Mouse (Mus musculus): ENCODE data around the gene Heatr6. TPM values are rescaled to one million over a fixed set of nuclear protein-coding genes. Genes with fewer than 3 reads are reported as not detected.

The Heatr6 gene
- total and polyA plus RNA-seq, 2 experiments from 2014 or later: 8.9 to 15.1 TPM

GRCm38 (mm10) chr11:83774324-83774723 lies 20.8 kb downstream of the Heatr6 start:
- peaks cover 94% of the 10 kb centered on the region for H3K36me3 ChIP-seq (replicated peaks; ENCODE audit: control insufficient read depth, insufficient read depth, low read length)
- H3K4me3 ChIP-seq (ENCODE audit: low read depth, low read length): no peak overlapping the region
- 89% methylated on average over 11 of the region's 11 CpGs for WGBS
- DNase-seq (ENCODE audit: low spot score) (no peak), ATAC-seq (ENCODE audit: insufficient read depth, low read depth) (no peak)
- H3K4me1 ChIP-seq (ENCODE audit: control insufficient read depth, insufficient read depth): no peaks in the 10 kb centered on the region
- H3K4me2 ChIP-seq (ENCODE audit: low read depth, low read length): no peak overlapping the region
- H3K9ac ChIP-seq (replicated peaks; ENCODE audit: low read depth, low read length): no peak overlapping the region
- no peak overlapping the region for H3K27ac ChIP-seq (ENCODE audit: low read depth)
- TF ChIP-seq EP300 (IDR thresholded peaks at IDR 0.05; ENCODE audit: low read depth): no peak
- TF ChIP-seq CTCF (IDR thresholded peaks at IDR 0.05; ENCODE audit: low read depth): no peak
- no peaks in the 10 kb centered on the region for H3K9me3 ChIP-seq (replicated peaks; ENCODE audit: control insufficient read depth, low read length)
- no peaks in the 10 kb centered on the region for H3K27me3 ChIP-seq (ENCODE audit: control insufficient read depth, insufficient read depth, low read length)

GRCm38 (mm10) chr11:83776798-83777197 lies 23.3 kb downstream of the Heatr6 start:
- Histone ChIP-seq H3K36me3 (replicated peaks; ENCODE audit: control insufficient read depth, insufficient read depth, low read length) (peaks cover 94% of the 10 kb centered on the region), H3K27ac (ENCODE audit: low read depth) (no peak overlapping the region), H3K9ac (replicated peaks; ENCODE audit: low read depth, low read length) (no peak overlapping the region), H3K4me2 (ENCODE audit: low read depth, low read length) (no peak overlapping the region), H3K9me3 (replicated peaks; ENCODE audit: control insufficient read depth, low read length) (no peaks in the 10 kb centered on the region), H3K27me3 (ENCODE audit: control insufficient read depth, insufficient read depth, low read length) (no peaks in the 10 kb centered on the region), H3K4me1 (ENCODE audit: control insufficient read depth, insufficient read depth) (no peaks in the 10 kb centered on the region), H3K4me3 (ENCODE audit: low read depth, low read length) (no peak overlapping the region)
- DNase-seq (ENCODE audit: low spot score) (no peak), ATAC-seq (ENCODE audit: insufficient read depth, low read depth) (no peak)
- WGBS: 87% methylated on average over 8 of the region's 8 CpGs
- TF ChIP-seq CTCF (IDR thresholded peaks at IDR 0.05; ENCODE audit: low read depth): no peak
- TF ChIP-seq EP300 (IDR thresholded peaks at IDR 0.05; ENCODE audit: low read depth): no peak

- Histone ChIP-seq H3K4me2 (ENCODE audit: low read depth, low read length) (no peak overlapping the region), H3K4me1 (ENCODE audit: control insufficient read depth, insufficient read depth) (no peaks in the 10 kb centered on the region), H3K4me3 (ENCODE audit: low read depth, low read length) (no peak overlapping the region), H3K27ac (ENCODE audit: low read depth) (no peak overlapping the region), H3K27me3 (ENCODE audit: control insufficient read depth, insufficient read depth, low read length) (no peaks in the 10 kb centered on the region), H3K36me3 (replicated peaks; ENCODE audit: control insufficient read depth, insufficient read depth, low read length) (peaks cover 38% of the 10 kb centered on the region), H3K9ac (replicated peaks; ENCODE audit: low read depth, low read length) (no peak overlapping the region), H3K9me3 (replicated peaks; ENCODE audit: control insufficient read depth, low read length) (no peaks in the 10 kb centered on the region)
- DNase-seq (ENCODE audit: low spot score) (no peak), ATAC-seq (ENCODE audit: insufficient read depth, low read depth) (no peak)
- WGBS: 74% methylated on average over 14 of the region's 14 CpGs
- no peak for TF ChIP-seq EP300 (IDR thresholded peaks at IDR 0.05; ENCODE audit: low read depth)
- no peak for TF ChIP-seq CTCF (IDR thresholded peaks at IDR 0.05; ENCODE audit: low read depth)
Observed at GRCm38 (mm10) chr11:83783931-83784600, 30.6 kb downstream of the Heatr6 start.

GRCm38 (mm10) chr11:83784661-83785060 lies 31.2 kb downstream of the Heatr6 start:
- no peaks in the 10 kb centered on the region for H3K27me3 ChIP-seq (ENCODE audit: control insufficient read depth, insufficient read depth, low read length)
- no peaks in the 10 kb centered on the region for H3K4me1 ChIP-seq (ENCODE audit: control insufficient read depth, insufficient read depth)
- no peaks in the 10 kb centered on the region for H3K9me3 ChIP-seq (replicated peaks; ENCODE audit: control insufficient read depth, low read length)
- ATAC-seq (ENCODE audit: insufficient read depth, low read depth) (no peak), DNase-seq (ENCODE audit: low spot score) (no peak)
- no peak overlapping the region for H3K27ac ChIP-seq (ENCODE audit: low read depth)
- H3K4me2 ChIP-seq (ENCODE audit: low read depth, low read length): no peak overlapping the region
- no peak overlapping the region for H3K4me3 ChIP-seq (ENCODE audit: low read depth, low read length)
- H3K9ac ChIP-seq (replicated peaks; ENCODE audit: low read depth, low read length): no peak overlapping the region
- WGBS: 82% methylated on average over 2 of the region's 2 CpGs
- peaks cover 32% of the 10 kb centered on the region for H3K36me3 ChIP-seq (replicated peaks; ENCODE audit: control insufficient read depth, insufficient read depth, low read length)
- TF ChIP-seq EP300 (IDR thresholded peaks at IDR 0.05; ENCODE audit: low read depth) (no peak), CTCF (IDR thresholded peaks at IDR 0.05; ENCODE audit: low read depth) (peak; percentile 11; the same call in 1 of the 2 replicates)

- Histone ChIP-seq H3K4me1 (ENCODE audit: control insufficient read depth, insufficient read depth) (no peaks in the 10 kb centered on the region), H3K27ac (ENCODE audit: low read depth) (no peak overlapping the region), H3K36me3 (replicated peaks; ENCODE audit: control insufficient read depth, insufficient read depth, low read length) (peaks cover 25% of the 10 kb centered on the region), H3K9me3 (replicated peaks; ENCODE audit: control insufficient read depth, low read length) (no peaks in the 10 kb centered on the region), H3K4me3 (ENCODE audit: low read depth, low read length) (no peak overlapping the region), H3K27me3 (ENCODE audit: control insufficient read depth, insufficient read depth, low read length) (no peaks in the 10 kb centered on the region), H3K9ac (replicated peaks; ENCODE audit: low read depth, low read length) (no peak overlapping the region), H3K4me2 (ENCODE audit: low read depth, low read length) (no peak overlapping the region)
- DNase-seq (ENCODE audit: low spot score) (peak; percentile 62), ATAC-seq (ENCODE audit: insufficient read depth, low read depth) (peak; percentile 25; the same call in 1 of the 2 replicates)
- TF ChIP-seq EP300 (IDR thresholded peaks at IDR 0.05; ENCODE audit: low read depth) (no peak), CTCF (IDR thresholded peaks at IDR 0.05; ENCODE audit: low read depth) (peak; percentile 91)
- WGBS: 7% methylated on average over 2 of the region's 2 CpGs
Observed at GRCm38 (mm10) chr11:83785366-83785765, 31.9 kb downstream of the Heatr6 start.

GRCm38 (mm10) chr11:83786835-83787234 lies 33.3 kb downstream of the Heatr6 start:
- peak; percentile 40; the same call in 1 of the 2 replicates for ATAC-seq (ENCODE audit: insufficient read depth, low read depth)
- Histone ChIP-seq H3K9ac (replicated peaks; ENCODE audit: low read depth, low read length) (no peak overlapping the region), H3K4me3 (ENCODE audit: low read depth, low read length) (no peak overlapping the region), H3K27me3 (ENCODE audit: control insufficient read depth, insufficient read depth, low read length) (no peaks in the 10 kb centered on the region), H3K4me1 (ENCODE audit: control insufficient read depth, insufficient read depth) (no peaks in the 10 kb centered on the region), H3K4me2 (ENCODE audit: low read depth, low read length) (no peak overlapping the region), H3K27ac (ENCODE audit: low read depth) (no peak overlapping the region), H3K9me3 (replicated peaks; ENCODE audit: control insufficient read depth, low read length) (no peaks in the 10 kb centered on the region), H3K36me3 (replicated peaks; ENCODE audit: control insufficient read depth, insufficient read depth, low read length) (peaks cover 11% of the 10 kb centered on the region)
- peak; percentile 21 for DNase-seq (ENCODE audit: low spot score)
- 34% methylated on average over 4 of the region's 4 CpGs for WGBS
- TF ChIP-seq CTCF (IDR thresholded peaks at IDR 0.05; ENCODE audit: low read depth): no peak
- no peak for TF ChIP-seq EP300 (IDR thresholded peaks at IDR 0.05; ENCODE audit: low read depth)
